Mouse (Mus musculus): ENCODE measurements around the gene Plscr4. TPM values are rescaled to one million over a fixed set of nuclear protein-coding genes. Genes with fewer than 3 reads are reported as not detected.

Gene Plscr4
- 87.4 TPM for polyA plus RNA-seq (2014; fragmentation: Illumina TruSeq; extraction: RNeasy Lipid Tissue Mini Kit (QIAGEN cat#74804))

GRCm38 (mm10) chr9:92457261-92458058, at the start of gene Plscr4:
TSS of gene Plscr4 (plus strand) at chr9:92457373.

Other genes starting within 250 kb of the Plscr4 start
- 19.0 TPM for gene Plscr1, start 207.6 kb upstream of the Plscr4 start, polyA plus RNA-seq (2014; fragmentation: Illumina TruSeq; extraction: RNeasy Lipid Tissue Mini Kit (QIAGEN cat#74804))
- 18.1 TPM for gene Plscr2, start 181.8 kb upstream of the Plscr4 start, polyA plus RNA-seq (2014; fragmentation: Illumina TruSeq; extraction: RNeasy Lipid Tissue Mini Kit (QIAGEN cat#74804))
- gene 1700057G04Rik, start 148.0 kb upstream of the Plscr4 start, polyA plus RNA-seq (2014; fragmentation: Illumina TruSeq; extraction: RNeasy Lipid Tissue Mini Kit (QIAGEN cat#74804)): not detected
- 928 TPM for gene Plod2, start 84.8 kb downstream of the Plscr4 start, polyA plus RNA-seq (2014; fragmentation: Illumina TruSeq; extraction: RNeasy Lipid Tissue Mini Kit (QIAGEN cat#74804))